Mouse (Mus musculus): ENCODE measurements around the gene Frmd4b.

- TF ChIP-seq CTCF (IDR thresholded peaks at IDR 0.05; ENCODE audit: extremely low read depth, insufficient read length, insufficient replicate concordance, low read depth, low read length) (no peak), POLR2A (IDR thresholded peaks at IDR 0.05; ENCODE audit: low read depth, low read length) (no peak)
Measured at GRCm38 (mm10) chr6:97486813-97487361, 130.5 kb downstream of the Frmd4b start.

Measured in small intestine, adult 2 months (tissue).